ENCODE assay signal across 20 mouse cellular contexts in genomic region chr1:118968661-118969179, GRCm38 (mm10).
A peak's percentile ranks its signal among the peaks of the same experiment; 100 is the strongest.
DNase-seq lines count a peak whose midpoint lies in the region; ATAC-seq lines count a peak whose summit lies in the region.
"Had no signal": no experiment of that assay in that cellular context is flagged by ENCODE, and none has a peak within 500 bp of the region (broad histone marks: within the 10 kb centered on the region; RNA-seq: fewer than 3 reads in every experiment).

No protein-coding gene starts in this region.

- WGBS in forebrain, embryonic 10.5 days = 78% methylated on average over 5 of the region's 5 CpGs
- 89% methylated on average over 5 of the region's 5 CpGs for WGBS in forebrain, embryonic 16.5 days
- WGBS in lung, embryonic 15.5 days = 80% methylated on average over 5 of the region's 5 CpGs
- 80% methylated on average over 5 of the region's 5 CpGs for WGBS in embryonic facial prominence, embryonic 14.5 days
- 81% methylated on average over 5 of the region's 5 CpGs for WGBS in midbrain, embryonic 14.5 days

- peaks cover 13% of the 10 kb centered on the region for H3K9me3 ChIP-seq in forebrain, embryonic 10.5 days
- H3K9me3 ChIP-seq in forebrain, embryonic 16.5 days (ENCODE audit: control insufficient read depth, low read length) = no peaks in the 10 kb centered on the region
- no peaks in the 10 kb centered on the region for H3K9me3 ChIP-seq in lung, embryonic 15.5 days
- H3K9me3 ChIP-seq in embryonic facial prominence, embryonic 14.5 days (ENCODE audit: control insufficient read depth, low read length) = no peaks in the 10 kb centered on the region
- no peaks in the 10 kb centered on the region for H3K9me3 ChIP-seq in midbrain, embryonic 14.5 days (ENCODE audit: control insufficient read depth, low read length)
- H3K9me3 ChIP-seq: embryonic facial prominence, embryonic 12.5 days; neural tube, embryonic 13.5 days had no signal

- 0 out of 2 replicates have a peak overlapping the region, but pooled peaks have one; percentile 3 for H3K27ac ChIP-seq in forebrain, embryonic 10.5 days
- no peak overlapping the region for H3K27ac ChIP-seq in forebrain, embryonic 16.5 days (ENCODE audit: low read length)
- no peak overlapping the region for H3K27ac ChIP-seq in lung, embryonic 15.5 days
- no peak overlapping the region for H3K27ac ChIP-seq in embryonic facial prominence, embryonic 14.5 days (replicated peaks; ENCODE audit: low read depth, low read length)
- H3K27ac ChIP-seq in midbrain, embryonic 14.5 days (replicated peaks; ENCODE audit: low read depth, low read length) = no peak overlapping the region
- H3K27ac ChIP-seq: embryonic facial prominence, embryonic 12.5 days; heart, embryonic 13.5 days; hindbrain, embryonic 14.5 days; neural tube, embryonic 13.5 days had no signal

- H3K27me3 ChIP-seq in forebrain, embryonic 10.5 days (ENCODE audit: poor library complexity, severe bottlenecking) = no peaks in the 10 kb centered on the region
- H3K27me3 ChIP-seq in forebrain, embryonic 16.5 days (replicated peaks; ENCODE audit: control insufficient read depth, insufficient read depth, low read length) = no peaks in the 10 kb centered on the region
- peaks cover 4% of the 10 kb centered on the region; the same call in 1 of the 2 replicates for H3K27me3 ChIP-seq in lung, embryonic 15.5 days
- H3K27me3 ChIP-seq in embryonic facial prominence, embryonic 14.5 days (replicated peaks; ENCODE audit: control insufficient read depth, insufficient read depth, low read length) = no peaks in the 10 kb centered on the region
- no peaks in the 10 kb centered on the region for H3K27me3 ChIP-seq in midbrain, embryonic 14.5 days (ENCODE audit: control insufficient read depth, insufficient read depth, low read length)
- H3K27me3 ChIP-seq: embryonic facial prominence, embryonic 12.5 days; heart, embryonic 13.5 days; neural tube, embryonic 13.5 days had no signal

- no peak overlapping the region for H3K4me2 ChIP-seq in forebrain, embryonic 16.5 days (ENCODE audit: low read length)
- no peak overlapping the region for H3K4me2 ChIP-seq in lung, embryonic 15.5 days
- no peak overlapping the region for H3K4me2 ChIP-seq in embryonic facial prominence, embryonic 14.5 days (ENCODE audit: low read depth, low read length)
- H3K4me2 ChIP-seq in midbrain, embryonic 14.5 days (ENCODE audit: low read length) = no peak overlapping the region
- H3K4me2 ChIP-seq: embryonic facial prominence, embryonic 12.5 days; heart, embryonic 13.5 days; hindbrain, embryonic 14.5 days; neural tube, embryonic 13.5 days had no signal

- no peak for DNase-seq in forebrain, embryonic 10.5 days (ENCODE audit: extremely low spot score, low spot score)
- DNase-seq in lung, postnatal 14 days = no peak
- DNase-seq in embryonic facial prominence, embryonic 14.5 days (ENCODE audit: low spot score) = no peak
- no peak for DNase-seq in midbrain, embryonic 14.5 days
- no peak for DNase-seq in layer of hippocampus, postnatal 14 days (ENCODE audit: low spot score in 2 of 2)
- DNase-seq: adrenal gland, postnatal 10 days; cerebellum, adult 18-20 months; cerebellum, postnatal 36 days; liver; liver, postnatal 0 days; lung, postnatal 36 days; right cerebral cortex, postnatal 14 days; thymus, postnatal 14 days had no signal

- H3K4me1 ChIP-seq in forebrain, embryonic 10.5 days = peaks cover 9% of the 10 kb centered on the region
- H3K4me1 ChIP-seq in forebrain, embryonic 16.5 days (replicated peaks; ENCODE audit: control insufficient read depth, insufficient read depth, low read length) = no peaks in the 10 kb centered on the region
- H3K4me1 ChIP-seq in lung, embryonic 15.5 days = no peaks in the 10 kb centered on the region
- H3K4me1 ChIP-seq in embryonic facial prominence, embryonic 14.5 days (ENCODE audit: control insufficient read depth, insufficient read depth, low read length) = peaks cover 6% of the 10 kb centered on the region; the same call in 1 of the 2 replicates
- H3K4me1 ChIP-seq in midbrain, embryonic 14.5 days (ENCODE audit: control insufficient read depth, insufficient read depth, low read length) = no peaks in the 10 kb centered on the region
- H3K4me1 ChIP-seq: embryonic facial prominence, embryonic 12.5 days; heart, embryonic 13.5 days had no signal

- H3K36me3 ChIP-seq in forebrain, embryonic 10.5 days (replicated peaks) = peaks cover 76% of the 10 kb centered on the region
- no peaks in the 10 kb centered on the region for H3K36me3 ChIP-seq in forebrain, embryonic 16.5 days (ENCODE audit: control insufficient read depth, insufficient read depth)
- 0 out of 2 replicates have a peak, but pooled peaks cover 12% of the 10 kb centered on the region for H3K36me3 ChIP-seq in lung, embryonic 15.5 days
- H3K36me3 ChIP-seq in embryonic facial prominence, embryonic 14.5 days (ENCODE audit: control insufficient read depth, insufficient read depth, low read length) = peaks cover 49% of the 10 kb centered on the region
- no peaks in the 10 kb centered on the region for H3K36me3 ChIP-seq in midbrain, embryonic 14.5 days (ENCODE audit: control insufficient read depth, insufficient read depth, low read length)
- H3K36me3 ChIP-seq: neural tube, embryonic 13.5 days had no signal

- H3K9ac ChIP-seq in forebrain, embryonic 16.5 days (replicated peaks; ENCODE audit: low read depth, low read length) = no peak overlapping the region
- H3K9ac ChIP-seq in lung, embryonic 15.5 days = no peak overlapping the region
- no peak overlapping the region for H3K9ac ChIP-seq in embryonic facial prominence, embryonic 14.5 days (ENCODE audit: low read depth, low read length)
- H3K9ac ChIP-seq in midbrain, embryonic 14.5 days (replicated peaks; ENCODE audit: low read length) = no peak overlapping the region
- H3K9ac ChIP-seq: embryonic facial prominence, embryonic 12.5 days; hindbrain, embryonic 14.5 days; liver, postnatal 0 days; neural tube, embryonic 13.5 days had no signal

- no peak for ATAC-seq in forebrain, embryonic 16.5 days
- ATAC-seq in lung, embryonic 15.5 days (ENCODE audit: borderline replicate concordance, extremely low read depth, low FRiP score, low TSS enrichment) = 0 out of 2 replicates have a peak, but pooled peaks have one; percentile 36
- ATAC-seq in embryonic facial prominence, embryonic 14.5 days (ENCODE audit: low read depth) = 0 out of 2 replicates have a peak, but pooled peaks have one; percentile 42
- ATAC-seq in midbrain, embryonic 14.5 days (ENCODE audit: low FRiP score, low TSS enrichment) = peak; percentile 24; the same call in 1 of the 2 replicates
- no peak for ATAC-seq in inflammation-experienced regulatory T-cells, adult 6 months
- ATAC-seq: liver, postnatal 0 days had no signal

- no peak overlapping the region for H3K4me3 ChIP-seq in forebrain, embryonic 10.5 days
- H3K4me3 ChIP-seq in forebrain, embryonic 16.5 days (replicated peaks; ENCODE audit: low read length) = no peak overlapping the region
- no peak overlapping the region for H3K4me3 ChIP-seq in lung, embryonic 15.5 days
- no peak overlapping the region for H3K4me3 ChIP-seq in embryonic facial prominence, embryonic 14.5 days (ENCODE audit: low read depth, low read length)
- no peak overlapping the region for H3K4me3 ChIP-seq in midbrain, embryonic 14.5 days (replicated peaks; ENCODE audit: low read depth, low read length)
- H3K4me3 ChIP-seq: embryonic facial prominence, embryonic 12.5 days; heart, embryonic 13.5 days; neural tube, embryonic 13.5 days had no signal

Comparison
In these comparisons a context has a peak if more than half of its experiments do, and no peak if none do; other contexts are left out.
1. ATAC-seq: peak in lung, embryonic 15.5 days (single experiment), embryonic facial prominence, embryonic 14.5 days (single experiment) and midbrain, embryonic 14.5 days (single experiment); none in forebrain, embryonic 16.5 days (single experiment) and inflammation-experienced regulatory T-cells, adult 6 months (single experiment).